Mouse (Mus musculus) midbrain, embryonic 16.5 days (tissue): Measurements from ENCODE around the gene Cbx6. TPM values are rescaled to one million over a fixed set of nuclear protein-coding genes. Genes with fewer than 3 reads are reported as not detected.

Source experiments
- ATAC-seq: fragments of 200-750 bp; cut with Nextera tagmentation; 2 replicates; pipeline ENCODE4 v1.8.0; 2017; ENCODE audit warnings: moderate TSS enrichment
- H3K27ac ChIP-seq: fragments of 300-500 bp; sonication (generic); 2 replicates; pipeline ENCODE4 v1.5.1; 2014; ENCODE audit warnings: mild to moderate bottlenecking, low read length, mixed read lengths
- H3K27me3 ChIP-seq: fragments of 300-500 bp; sonication (generic); 2 replicates; pipeline ENCODE4 v1.6.1; 2014; ENCODE audit warnings: low read depth, low read length, mixed read lengths; ENCODE audit not compliant: control insufficient read depth, insufficient read depth
- H3K36me3 ChIP-seq: fragments of 300-500 bp; sonication (generic); 2 replicates; pipeline ENCODE4 v1.6.1; 2014; ENCODE audit warnings: mild to moderate bottlenecking, low read length, moderate library complexity, mixed read lengths; ENCODE audit not compliant: control insufficient read depth, insufficient read depth
- H3K4me1 ChIP-seq: fragments of 300-500 bp; sonication (generic); 2 replicates; pipeline ENCODE4 v1.6.1; 2014; ENCODE audit warnings: mild to moderate bottlenecking, low read length, mixed read lengths; ENCODE audit not compliant: control insufficient read depth, insufficient read depth
- H3K4me2 ChIP-seq: fragments of 300-500 bp; sonication (generic); 2 replicates; pipeline ENCODE4 v1.6.1; 2014; ENCODE audit warnings: mild to moderate bottlenecking, low read length, mixed read lengths
- H3K4me3 ChIP-seq: fragments of 300-500 bp; sonication (generic); 2 replicates; pipeline ENCODE4 v1.5.1; 2014; ENCODE audit warnings: low read depth, mild to moderate bottlenecking, low read length, moderate library complexity, mixed read lengths
- H3K9ac ChIP-seq: fragments of 300-500 bp; sonication (generic); 2 replicates; pipeline ENCODE4 v1.6.1; 2014; ENCODE audit warnings: low read depth, low read length, mixed read lengths
- H3K9me3 ChIP-seq: fragments of 300-500 bp; sonication (generic); replicated peaks from 2 replicates; pipeline ENCODE4 v1.6.1; 2014; ENCODE audit warnings: mild to moderate bottlenecking, low read length, mixed read lengths; ENCODE audit not compliant: control insufficient read depth, poor library complexity, severe bottlenecking
- WGBS: fragments of 180-500 bp; shearing (Covaris S2); extraction: QIAGEN DNeasy Blood & Tissue Kit; methylation state at CpG from one replicate; pipeline ENCODE4 v1.1.7; 2014; 5-methylcytosine and 5-hydroxymethylcytosine counted together
- polyA plus RNA-seq: library from polyadenylated mRNA; unstranded; fragments of >200 nt; fragmentation: Nextera tagmentation; extraction: Ambion mirVana; gene quantifications from 2 replicates; pipeline ENCODE4 v1.2.1, GENCODE M21; 2015

Gene Cbx6
- 73.2 and 73.7 TPM in 2 replicates for polyA plus RNA-seq

- Histone ChIP-seq H3K27ac (peak within 1 kb of the TSS; percentile 99), H3K4me3 (peak within 1 kb of the TSS; percentile 56), H3K27me3 (no peaks in the 10 kb centered on the region), H3K9ac (peak within 1 kb of the TSS; percentile 93), H3K4me1 (peaks cover 41% of the 10 kb centered on the region), H3K36me3 (peaks cover 3% of the 10 kb centered on the region; the same call in 1 of the 2 replicates), H3K9me3 (no peaks in the 10 kb centered on the region), H3K4me2 (peak within 1 kb of the TSS; percentile 77)
- peak; percentile 90 for ATAC-seq
- WGBS = under 1% methylated on average over 58 of the region's 58 CpGs
Observed at GRCm38 (mm10) chr15:79834130-79834880, at the start of gene Cbx6, which contains the start of gene Npcd. Cbx6 (minus strand) TSS chr15:79834688. Npcd (minus strand) TSS chr15:79834237.

GRCm38 (mm10) chr15:79883352-79883822 is 48.9 kb upstream of the Cbx6 start:
- peak overlapping the region; percentile 46 for H3K4me3 ChIP-seq
- H3K9me3 ChIP-seq = no peaks in the 10 kb centered on the region
- H3K9ac ChIP-seq = peak overlapping the region; percentile 70
- H3K27me3 ChIP-seq = no peaks in the 10 kb centered on the region
- peak overlapping the region; percentile 91 for H3K4me2 ChIP-seq
- ATAC-seq = peak; percentile 93
- peak overlapping the region; percentile 96 for H3K27ac ChIP-seq
- peaks cover 7% of the 10 kb centered on the region; the same call in 1 of the 2 replicates for H3K4me1 ChIP-seq
- H3K36me3 ChIP-seq = no peaks in the 10 kb centered on the region
- under 1% methylated on average over 30 of the region's 30 CpGs for WGBS

GRCm38 (mm10) chr15:79882623-79883267 is 48.3 kb upstream of the Cbx6 start:
- peak overlapping the region; percentile 91 for H3K4me2 ChIP-seq
- WGBS = 12% methylated on average over 19 of the region's 19 CpGs
- H3K27me3 ChIP-seq = no peaks in the 10 kb centered on the region
- H3K36me3 ChIP-seq = no peaks in the 10 kb centered on the region
- no peaks in the 10 kb centered on the region for H3K9me3 ChIP-seq
- H3K4me1 ChIP-seq = peaks cover 7% of the 10 kb centered on the region; the same call in 1 of the 2 replicates
- H3K4me3 ChIP-seq = peak overlapping the region; percentile 46
- ATAC-seq = peak; percentile 90
- H3K9ac ChIP-seq = peak overlapping the region; percentile 70
- peak overlapping the region; percentile 96 for H3K27ac ChIP-seq

GRCm38 (mm10) chr15:79880477-79880876 is 46.0 kb upstream of the Cbx6 start:
- Histone ChIP-seq H3K9me3 (no peaks in the 10 kb centered on the region), H3K4me1 (peaks cover 7% of the 10 kb centered on the region; the same call in 1 of the 2 replicates), H3K9ac (no peak overlapping the region), H3K4me3 (no peak overlapping the region), H3K27me3 (no peaks in the 10 kb centered on the region), H3K27ac (no peak overlapping the region), H3K4me2 (no peak overlapping the region), H3K36me3 (no peaks in the 10 kb centered on the region)
- WGBS = 86% methylated on average over 3 of the region's 3 CpGs
- no peak for ATAC-seq

GRCm38 (mm10) chr15:79879319-79879718 is 44.8 kb upstream of the Cbx6 start:
- H3K9me3 ChIP-seq = no peaks in the 10 kb centered on the region
- 55% methylated on average over 13 of the region's 13 CpGs for WGBS
- H3K27ac ChIP-seq = peak overlapping the region; percentile 53
- H3K9ac ChIP-seq = no peak overlapping the region
- ATAC-seq = no peak
- H3K27me3 ChIP-seq = no peaks in the 10 kb centered on the region
- peaks cover 7% of the 10 kb centered on the region; the same call in 1 of the 2 replicates for H3K4me1 ChIP-seq
- H3K4me2 ChIP-seq = no peak overlapping the region
- no peak overlapping the region for H3K4me3 ChIP-seq
- H3K36me3 ChIP-seq = no peaks in the 10 kb centered on the region

GRCm38 (mm10) chr15:79878725-79879136 is 44.2 kb upstream of the Cbx6 start:
- Histone ChIP-seq H3K27me3 (no peaks in the 10 kb centered on the region), H3K9ac (no peak overlapping the region), H3K4me3 (no peak overlapping the region), H3K9me3 (no peaks in the 10 kb centered on the region), H3K4me2 (no peak overlapping the region), H3K27ac (peak overlapping the region; percentile 53), H3K4me1 (peaks cover 7% of the 10 kb centered on the region; the same call in 1 of the 2 replicates), H3K36me3 (no peaks in the 10 kb centered on the region)
- WGBS = 76% methylated on average over 6 of the region's 6 CpGs
- ATAC-seq = no peak

- H3K4me3 ChIP-seq = no peak overlapping the region
- no peaks in the 10 kb centered on the region for H3K9me3 ChIP-seq
- 79% methylated on average over 18 of the region's 18 CpGs for WGBS
- no peaks in the 10 kb centered on the region for H3K27me3 ChIP-seq
- no peaks in the 10 kb centered on the region; the same call in 1 of the 2 replicates for H3K4me1 ChIP-seq
- no peaks in the 10 kb centered on the region for H3K36me3 ChIP-seq
- H3K9ac ChIP-seq = no peak overlapping the region
- H3K4me2 ChIP-seq = no peak overlapping the region
- ATAC-seq = no peak
- H3K27ac ChIP-seq = no peak overlapping the region
Observed at GRCm38 (mm10) chr15:79875261-79875995, 40.9 kb upstream of the Cbx6 start.

- no peak for ATAC-seq
- H3K4me1 ChIP-seq = no peaks in the 10 kb centered on the region; the same call in 1 of the 2 replicates
- H3K4me2 ChIP-seq = no peak overlapping the region
- no peaks in the 10 kb centered on the region for H3K27me3 ChIP-seq
- no peaks in the 10 kb centered on the region for H3K36me3 ChIP-seq
- H3K4me3 ChIP-seq = no peak overlapping the region
- H3K9ac ChIP-seq = no peak overlapping the region
- H3K9me3 ChIP-seq = no peaks in the 10 kb centered on the region
- H3K27ac ChIP-seq = no peak overlapping the region
- 60% methylated on average over 2 of the region's 2 CpGs for WGBS
Observed at GRCm38 (mm10) chr15:79873995-79874394, 39.5 kb upstream of the Cbx6 start.
